Mouse (Mus musculus): ENCODE measurements around the gene Ergic2.

Ergic2 gene

GRCm38 (mm10) chr6:148211897-148212680 lies at the start of gene Ergic2:
Gene Ergic2, minus strand, starts transcription at chr6:148212374.
- peak; percentile 99 for DNase-seq

GRCm38 (mm10) chr6:148260729-148261101 lies 48.5 kb upstream of the Ergic2 start:
- no peak for DNase-seq

- no peak for DNase-seq
Measured at GRCm38 (mm10) chr6:148259979-148260728, 48.0 kb upstream of the Ergic2 start.

GRCm38 (mm10) chr6:148259074-148259473 lies 46.9 kb upstream of the Ergic2 start:
- DNase-seq: no peak

GRCm38 (mm10) chr6:148257805-148258204 lies 45.6 kb upstream of the Ergic2 start:
- DNase-seq: no peak

- no peak for DNase-seq
Measured at GRCm38 (mm10) chr6:148256109-148256508, 43.9 kb upstream of the Ergic2 start.

DNA sequence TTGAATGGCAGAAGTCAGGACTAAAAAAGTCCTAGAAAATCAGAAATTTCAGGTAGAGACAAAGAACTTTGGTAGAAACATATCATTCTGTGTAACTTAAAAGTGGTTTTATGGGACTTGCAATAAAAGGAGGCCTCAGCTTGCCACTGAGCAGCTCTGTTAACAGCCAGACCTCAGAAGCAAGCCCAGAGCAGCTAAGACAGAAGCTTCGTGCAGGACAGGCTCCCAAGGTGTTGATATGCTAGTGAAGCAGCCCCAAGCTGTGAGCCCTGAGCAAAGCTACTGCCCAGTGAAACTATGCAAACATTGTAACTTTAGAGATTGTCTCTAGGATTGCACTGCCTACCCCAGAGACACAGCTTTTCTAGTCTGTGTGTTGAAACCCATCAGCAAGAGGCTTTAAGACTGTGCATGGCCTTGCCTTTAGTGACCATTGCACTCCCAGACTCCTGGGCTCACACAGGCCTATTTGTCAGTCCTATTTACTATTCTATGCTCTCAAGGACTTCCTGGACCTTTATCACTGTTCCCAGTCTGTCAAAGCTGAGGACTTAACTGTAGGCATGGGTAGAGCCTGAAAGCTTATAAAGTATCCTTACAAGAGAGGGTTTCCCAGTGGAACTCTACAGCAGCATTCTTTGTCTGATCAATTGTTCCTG lies 43.4 kb upstream of the Ergic2 start:
- no peak for DNase-seq

DNA sequence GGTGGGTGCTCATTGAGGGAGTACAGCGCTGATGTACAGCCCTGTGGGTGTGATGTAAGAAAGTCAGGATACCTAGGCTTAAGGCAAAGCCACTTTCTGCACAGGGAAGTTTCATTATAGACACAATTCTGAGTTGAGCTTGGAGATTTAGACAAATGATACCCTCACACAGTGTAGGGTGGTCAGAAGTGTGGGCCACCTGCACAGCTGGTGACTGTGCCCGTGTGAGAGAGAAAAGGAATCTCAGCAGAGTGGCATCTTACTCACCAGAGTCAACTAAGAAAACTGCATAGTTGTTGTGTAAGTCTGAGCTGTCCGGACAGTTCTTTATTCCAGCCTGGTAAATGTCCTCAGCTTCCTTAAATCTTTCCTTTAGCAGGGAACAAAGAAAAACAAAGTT lies 37.0 kb upstream of the Ergic2 start:
- no peak for DNase-seq

GRCm38 (mm10) chr6:148248625-148249024 lies 36.5 kb upstream of the Ergic2 start:
- DNase-seq: no peak

GRCm38 (mm10) chr6:148246544-148246943 lies 34.4 kb upstream of the Ergic2 start:
- no peak for DNase-seq

- DNase-seq: no peak
Measured at GRCm38 (mm10) chr6:148244836-148245235, 32.7 kb upstream of the Ergic2 start.

DNA sequence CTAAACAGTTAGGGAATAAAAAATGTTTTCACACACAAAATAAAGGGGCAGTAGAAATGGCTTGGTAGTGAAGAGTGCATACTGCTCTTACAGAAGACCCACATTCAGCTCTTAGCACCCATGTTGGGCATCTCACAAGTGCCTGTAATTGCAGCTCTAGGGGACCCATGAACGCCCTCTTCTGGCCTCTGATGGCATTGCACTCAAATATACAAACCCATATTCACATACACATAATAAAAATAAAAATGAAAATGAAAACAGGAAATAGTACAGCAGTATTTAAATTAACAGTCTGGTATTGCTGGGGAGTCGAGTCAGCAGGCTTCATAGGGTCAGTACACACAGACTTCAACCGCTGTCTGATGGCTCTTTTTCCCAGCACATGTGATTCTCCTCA lies 30.1 kb upstream of the Ergic2 start:
- DNase-seq: no peak

DNA sequence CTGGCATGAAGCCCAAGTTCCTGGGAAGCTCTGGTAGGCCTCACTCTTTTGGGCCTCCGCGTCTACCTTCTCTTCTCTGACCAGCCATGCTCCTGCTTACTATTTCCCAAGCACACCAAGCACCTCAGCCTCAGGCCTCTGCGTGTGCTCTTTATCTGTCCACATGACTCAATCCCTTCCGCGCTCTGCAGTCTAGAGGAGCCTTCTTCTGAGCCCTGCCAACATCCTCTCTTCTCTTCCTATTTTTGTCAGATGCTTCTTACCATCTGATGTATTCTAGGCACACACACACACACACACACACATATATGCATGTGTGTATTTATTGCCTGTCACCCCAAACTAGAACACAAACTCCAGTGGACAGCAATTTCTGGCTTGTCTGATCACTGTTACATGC lies 29.5 kb upstream of the Ergic2 start:
- DNase-seq: no peak

DNA sequence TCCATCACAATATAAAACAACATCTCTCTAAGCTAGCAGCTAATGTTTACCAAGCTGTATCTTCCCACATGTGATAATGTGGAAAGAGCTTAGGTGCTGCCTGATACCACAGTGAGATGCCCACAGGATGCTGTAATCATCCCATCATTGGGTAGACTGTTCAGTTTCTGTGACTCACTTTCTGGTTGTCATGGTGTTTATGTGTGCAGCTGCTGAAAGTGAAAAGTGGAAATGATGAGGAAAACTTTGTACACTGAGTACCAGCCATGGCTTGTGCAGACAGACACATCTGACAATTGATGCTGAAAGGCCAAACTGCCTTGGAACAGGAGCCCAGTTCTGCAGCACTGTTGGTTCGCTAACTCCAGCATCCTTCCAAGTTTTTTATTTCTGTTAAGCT lies 27.1 kb upstream of the Ergic2 start:
- no peak for DNase-seq

DNA sequence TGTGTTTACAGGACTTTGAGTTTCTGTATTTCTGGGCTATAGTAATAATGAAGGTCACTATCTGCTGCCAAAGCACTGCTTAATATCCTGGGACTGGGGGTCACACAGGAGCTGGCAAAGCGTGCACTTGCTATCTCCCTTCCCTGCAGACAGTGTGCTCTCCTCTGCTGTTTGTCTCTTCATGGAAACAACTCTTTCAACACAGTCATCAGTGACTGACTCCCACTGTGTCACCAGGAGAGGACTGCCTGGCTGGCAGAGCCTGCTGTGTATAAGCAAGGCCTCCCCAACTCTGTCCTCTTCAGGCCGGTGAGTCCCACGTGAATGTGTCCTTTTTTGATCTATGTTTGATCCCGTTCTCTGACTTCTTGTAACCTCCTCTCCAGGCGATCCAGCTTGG lies 25.3 kb upstream of the Ergic2 start:
- DNase-seq: no peak

DNA sequence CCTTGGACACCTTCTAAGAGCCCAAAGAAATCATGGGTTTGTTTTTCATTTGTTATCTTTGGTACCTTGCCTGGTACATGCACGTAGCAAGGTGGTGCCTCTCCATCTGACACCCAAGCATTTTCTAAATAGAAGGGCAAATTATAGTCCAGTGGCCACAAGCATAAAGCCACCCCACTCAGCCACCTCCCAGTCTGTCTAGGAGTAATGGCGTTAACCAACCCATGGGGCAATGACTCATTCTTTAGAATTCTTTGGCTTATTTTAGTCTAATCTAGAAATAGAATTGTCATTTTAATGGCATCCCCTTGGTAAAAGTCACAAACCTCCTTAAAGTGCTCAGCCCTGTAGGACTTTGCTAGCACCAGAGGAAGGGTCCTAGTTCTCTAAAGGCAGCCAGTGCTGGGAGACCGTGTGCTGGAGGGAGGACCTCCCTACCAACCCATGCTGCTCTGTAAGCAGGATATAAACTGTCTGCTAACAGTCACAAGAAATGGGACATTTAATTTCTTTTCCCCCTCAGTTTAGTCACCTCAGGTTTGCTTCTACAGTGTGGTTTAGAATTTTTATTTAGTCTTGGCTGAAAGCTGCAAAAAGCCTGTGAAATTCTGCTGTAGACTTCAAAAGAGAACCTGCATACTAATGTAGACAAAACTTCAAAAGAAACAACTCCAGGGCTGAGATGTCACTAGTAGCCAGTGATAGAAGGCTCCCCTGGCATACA lies 22.1 kb upstream of the Ergic2 start:
- no peak for DNase-seq

- DNase-seq: no peak
Measured at GRCm38 (mm10) chr6:148227542-148227941, 15.4 kb upstream of the Ergic2 start.

- no peak for DNase-seq
Measured at GRCm38 (mm10) chr6:148222686-148223085, 10.5 kb upstream of the Ergic2 start.

DNA sequence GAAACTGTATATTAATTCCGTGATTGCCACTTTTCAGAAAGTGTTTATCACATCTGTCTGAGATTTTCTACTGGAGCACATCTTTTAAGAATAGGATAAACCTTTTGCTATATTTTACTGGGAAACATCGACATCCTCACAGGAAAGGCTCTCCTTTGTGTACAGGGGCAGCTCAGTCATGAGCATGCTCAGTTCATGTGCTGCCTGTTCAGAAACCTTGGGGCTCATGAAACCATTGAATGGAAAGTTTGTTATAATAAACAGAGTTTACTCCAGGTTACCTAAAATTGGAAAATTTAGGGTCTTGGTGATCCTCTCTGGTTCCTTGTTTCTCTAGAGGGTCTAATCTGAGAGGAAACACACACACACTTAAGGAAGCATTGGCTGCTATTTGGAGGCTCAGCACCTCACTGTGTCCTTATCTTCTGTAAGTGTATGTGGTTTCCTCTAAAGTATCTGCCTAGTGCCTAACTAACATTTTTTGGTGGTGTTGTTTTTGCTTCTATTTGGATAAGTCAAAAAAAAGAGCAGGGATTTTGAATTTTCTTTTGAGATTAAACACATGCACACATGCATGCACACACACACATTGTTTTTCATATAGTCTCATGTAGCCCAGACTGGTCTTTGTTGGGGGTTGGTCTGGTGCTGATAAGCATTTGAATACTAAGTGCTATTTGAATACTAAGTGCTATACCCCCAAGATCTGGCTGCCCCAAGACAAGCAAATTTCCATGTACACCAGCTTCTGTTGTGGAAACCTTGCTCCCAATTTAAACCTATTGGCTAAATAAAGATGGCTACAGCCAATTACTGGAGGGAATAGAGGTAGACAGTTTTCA lies 6.3 kb upstream of the Ergic2 start:
- DNase-seq: no peak

DNA sequence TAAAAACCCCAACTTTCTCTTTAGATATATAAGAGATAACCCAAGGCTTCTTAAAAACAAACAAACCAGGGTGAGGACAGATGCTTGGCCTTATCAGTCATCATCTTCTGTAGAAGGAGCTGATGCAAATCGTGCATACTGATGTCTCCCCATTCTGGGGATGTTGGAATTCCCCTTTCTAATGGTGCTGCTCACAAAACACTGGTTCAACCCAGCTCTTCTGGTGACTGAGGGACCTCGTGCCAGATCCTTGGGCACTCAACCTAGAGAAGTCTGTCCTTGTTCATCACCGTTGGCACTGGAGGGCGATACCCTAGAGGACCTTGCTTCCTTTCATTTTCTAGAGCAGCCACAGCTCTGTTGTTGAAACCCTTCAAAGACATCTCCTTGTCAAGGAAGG lies 4.6 kb upstream of the Ergic2 start:
- no peak for DNase-seq

DNA sequence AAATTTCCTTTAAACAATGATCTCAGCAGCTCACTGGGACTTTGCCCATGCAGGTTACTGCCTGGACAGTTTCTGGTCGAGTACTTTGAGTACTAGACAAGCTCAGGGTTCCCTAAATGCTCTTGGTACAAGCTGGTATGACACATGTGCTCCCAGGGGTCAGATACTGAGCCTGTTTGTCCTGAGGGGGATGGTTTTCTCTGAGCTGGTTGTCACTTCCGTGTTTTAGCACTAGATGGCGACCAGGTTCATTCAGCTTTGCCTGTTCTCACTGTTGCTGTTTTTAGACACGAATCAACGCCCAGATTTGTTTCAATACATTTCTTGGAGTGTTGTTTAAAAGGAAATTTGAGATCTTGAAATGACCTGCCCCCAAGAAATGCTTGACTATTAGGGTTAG lies 2.6 kb upstream of the Ergic2 start:
- DNase-seq: peak; percentile 34

- no peak for DNase-seq
Measured at GRCm38 (mm10) chr6:148211391-148211876, 740 bp downstream of the Ergic2 start.

All from kidney, adult 11 months (tissue).